18 mouse cellular contexts compared by ENCODE assay signal in the genomic region with DNA sequence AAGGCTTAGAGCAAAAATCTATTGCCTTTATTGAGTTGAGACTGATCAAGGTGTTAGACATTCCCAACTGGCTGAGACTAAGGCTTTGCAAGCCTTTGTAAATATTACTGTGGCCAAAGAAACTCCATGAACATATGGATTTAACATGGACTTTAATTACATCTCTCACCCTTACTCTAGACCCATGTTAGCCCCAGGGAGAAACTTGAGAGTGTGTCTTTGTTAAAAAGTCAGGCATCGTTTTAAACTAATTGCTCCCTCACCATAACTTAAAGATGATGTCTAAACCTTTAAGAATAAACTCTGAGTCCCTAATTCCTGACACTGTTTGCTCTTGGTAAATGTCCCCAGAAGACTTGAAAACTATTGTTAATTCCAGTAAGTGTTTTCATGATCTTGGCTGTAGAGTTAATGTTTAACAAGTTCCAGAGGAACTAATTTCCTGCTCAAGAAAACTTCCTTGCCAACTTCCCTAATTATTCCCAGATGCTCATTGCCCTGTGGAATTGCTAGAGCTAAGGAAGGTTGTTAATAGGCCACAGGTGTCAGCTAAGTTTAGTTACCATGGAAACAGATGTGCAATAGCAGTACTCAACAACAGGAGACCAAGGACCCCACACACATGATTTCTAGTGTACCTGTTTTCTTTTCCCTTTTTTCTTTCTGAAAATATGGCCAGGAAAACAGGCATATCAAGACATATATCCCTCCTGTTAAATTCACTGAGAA. TPM values are rescaled to one million over a fixed set of nuclear protein-coding genes. Genes with fewer than 3 reads are reported as not detected.
DNase-seq lines count a peak whose midpoint lies in the region; ATAC-seq lines count a peak whose summit lies in the region.
"Had no signal": no experiment of that assay in that cellular context is flagged by ENCODE, and none has a peak within 500 bp of the region (broad histone marks: within the 10 kb centered on the region; RNA-seq: fewer than 3 reads in every experiment).

No protein-coding gene starts in this region.

- H3K27ac ChIP-seq in hindbrain, embryonic 11.5 days (ENCODE audit: low read depth, low read length): no peak overlapping the region
- no peak overlapping the region for H3K27ac ChIP-seq in hindbrain, embryonic 16.5 days (ENCODE audit: low read depth, low read length)
- no peak overlapping the region for H3K27ac ChIP-seq in embryonic facial prominence, embryonic 12.5 days
- peak overlapping the region; percentile 28; the same call in 1 of the 2 replicates for H3K27ac ChIP-seq in limb, embryonic 13.5 days
- H3K27ac ChIP-seq: heart, embryonic 10.5 days; hindbrain, embryonic 10.5 days had no signal

- peak; percentile 40 for DNase-seq in hindbrain, embryonic 11.5 days (ENCODE audit: low spot score)
- DNase-seq in embryo, embryonic 10.5 days (ENCODE audit: low spot score): peak; percentile 81
- no peak for DNase-seq in spleen, postnatal 4 days (ENCODE audit: low spot score in 2 of 2)
- DNase-seq: adrenal gland, postnatal 14 days; cerebellum, postnatal 25 days; liver; lung, embryonic 14.5 days had no signal

- no peaks in the 10 kb centered on the region for H3K27me3 ChIP-seq in hindbrain, embryonic 11.5 days (ENCODE audit: control insufficient read depth, insufficient read depth, low read length)
- no peaks in the 10 kb centered on the region for H3K27me3 ChIP-seq in hindbrain, embryonic 16.5 days (replicated peaks; ENCODE audit: control insufficient read depth, insufficient read depth, low read length)
- H3K27me3 ChIP-seq in embryonic facial prominence, embryonic 12.5 days: no peaks in the 10 kb centered on the region
- H3K27me3 ChIP-seq in limb, embryonic 13.5 days: no peaks in the 10 kb centered on the region

- WGBS in hindbrain, embryonic 11.5 days: 53% methylated on average over 1 of the region's 1 CpGs
- 66% methylated on average over 1 of the region's 1 CpGs for WGBS in hindbrain, embryonic 16.5 days
- WGBS in embryonic facial prominence, embryonic 12.5 days: 5% methylated on average over 1 of the region's 1 CpGs
- 2% methylated on average over 1 of the region's 1 CpGs for WGBS in limb, embryonic 13.5 days

- H3K9me3 ChIP-seq in hindbrain, embryonic 11.5 days (ENCODE audit: control insufficient read depth, low read length): no peaks in the 10 kb centered on the region
- H3K9me3 ChIP-seq in hindbrain, embryonic 16.5 days (ENCODE audit: control insufficient read depth, low read length): no peaks in the 10 kb centered on the region
- H3K9me3 ChIP-seq in embryonic facial prominence, embryonic 12.5 days: no peaks in the 10 kb centered on the region
- H3K9me3 ChIP-seq in limb, embryonic 13.5 days: no peaks in the 10 kb centered on the region
- H3K9me3 ChIP-seq: heart, embryonic 10.5 days; hindbrain, embryonic 10.5 days had no signal

- H3K4me2 ChIP-seq in hindbrain, embryonic 11.5 days (replicated peaks; ENCODE audit: low read depth, low read length): no peak overlapping the region
- no peak overlapping the region for H3K4me2 ChIP-seq in hindbrain, embryonic 16.5 days (ENCODE audit: low read length)
- H3K4me2 ChIP-seq in embryonic facial prominence, embryonic 12.5 days (replicated peaks): no peak overlapping the region
- H3K4me2 ChIP-seq in limb, embryonic 13.5 days (replicated peaks): no peak overlapping the region
- H3K4me2 ChIP-seq: lung, embryonic 14.5 days had no signal

- no peaks in the 10 kb centered on the region for H3K36me3 ChIP-seq in hindbrain, embryonic 11.5 days (ENCODE audit: control insufficient read depth, insufficient read depth, low read length)
- H3K36me3 ChIP-seq in hindbrain, embryonic 16.5 days (ENCODE audit: control insufficient read depth, insufficient read depth, low read length): no peaks in the 10 kb centered on the region
- H3K36me3 ChIP-seq in embryonic facial prominence, embryonic 12.5 days: no peaks in the 10 kb centered on the region
- no peaks in the 10 kb centered on the region for H3K36me3 ChIP-seq in limb, embryonic 13.5 days
- H3K36me3 ChIP-seq: heart, embryonic 10.5 days; hindbrain, embryonic 10.5 days had no signal

- H3K4me3 ChIP-seq in hindbrain, embryonic 11.5 days (ENCODE audit: low read depth, low read length): no peak overlapping the region
- no peak overlapping the region for H3K4me3 ChIP-seq in hindbrain, embryonic 16.5 days (ENCODE audit: low read length)
- H3K4me3 ChIP-seq in embryonic facial prominence, embryonic 12.5 days: no peak overlapping the region
- H3K4me3 ChIP-seq in limb, embryonic 13.5 days: no peak overlapping the region
- H3K4me3 ChIP-seq: heart, embryonic 10.5 days; hindbrain, embryonic 10.5 days had no signal

- no peak overlapping the region for H3K9ac ChIP-seq in hindbrain, embryonic 11.5 days (ENCODE audit: low read depth, low read length)
- H3K9ac ChIP-seq in hindbrain, embryonic 16.5 days (ENCODE audit: low read depth, low read length): no peak overlapping the region
- H3K9ac ChIP-seq in embryonic facial prominence, embryonic 12.5 days: no peak overlapping the region
- H3K9ac ChIP-seq in limb, embryonic 13.5 days: no peak overlapping the region
- H3K9ac ChIP-seq: lung, embryonic 14.5 days had no signal

- no peaks in the 10 kb centered on the region for H3K4me1 ChIP-seq in hindbrain, embryonic 11.5 days (replicated peaks; ENCODE audit: control insufficient read depth, insufficient read depth, low read length)
- no peaks in the 10 kb centered on the region for H3K4me1 ChIP-seq in hindbrain, embryonic 16.5 days (ENCODE audit: control insufficient read depth, insufficient read depth, low read depth, low read length)
- H3K4me1 ChIP-seq in embryonic facial prominence, embryonic 12.5 days: peaks cover 8% of the 10 kb centered on the region; the same call in 1 of the 2 replicates
- H3K4me1 ChIP-seq in limb, embryonic 13.5 days: peaks cover 11% of the 10 kb centered on the region
- H3K4me1 ChIP-seq: heart, embryonic 10.5 days; hindbrain, embryonic 10.5 days had no signal

- no peak for ATAC-seq in hindbrain, embryonic 11.5 days (ENCODE audit: low FRiP score)
- ATAC-seq in hindbrain, embryonic 16.5 days: no peak
- ATAC-seq in embryonic facial prominence, embryonic 12.5 days (ENCODE audit: insufficient number of reproducible peaks, insufficient read depth, low FRiP score, low TSS enrichment): peak; percentile 80; the same call in 1 of the 2 replicates
- ATAC-seq in limb, embryonic 13.5 days (ENCODE audit: low FRiP score, low read depth): peak; percentile 93
- no peak for ATAC-seq in cerebellum, adult (ENCODE audit: insufficient number of reproducible peaks, low FRiP score, low TSS enrichment)
- ATAC-seq: intestine, embryonic 16.5 days had no signal

RNA-seq across cellular contexts. Expression of a gene that starts 28.4 kb away (rescaled TPM):
- not detected in 2 replicates for polyA plus RNA-seq in hindbrain, embryonic 11.5 days (2014; fragmentation: Nextera tagmentation; extraction: Ambion mirVana)
- not detected in 2 replicates for polyA plus RNA-seq in hindbrain, embryonic 16.5 days (2015; fragmentation: Nextera tagmentation; extraction: Ambion mirVana)
- polyA plus RNA-seq in embryonic facial prominence, embryonic 12.5 days (2016; fragmentation: Nextera tagmentation; extraction: Ambion mirVana): not detected in 2 replicates
- polyA plus RNA-seq in limb, embryonic 13.5 days (2015; fragmentation: Nextera tagmentation; extraction: Ambion mirVana): not detected in 2 replicates
- polyA plus RNA-seq: heart, embryonic 10.5 days; hindbrain, embryonic 10.5 days; intestine, embryonic 16.5 days; lung, embryonic 14.5 days; neural tube, embryonic 14.5 days; spleen, adult 2 months; testis, adult 2 months; urinary bladder, adult 2 months had no signal

RNA-seq across cellular contexts. Expression of a gene that starts 46.6 kb away (rescaled TPM):
- not detected in 2 replicates for polyA plus RNA-seq in hindbrain, embryonic 11.5 days (2014; fragmentation: Nextera tagmentation; extraction: Ambion mirVana)
- not detected in 2 replicates for polyA plus RNA-seq in hindbrain, embryonic 16.5 days (2015; fragmentation: Nextera tagmentation; extraction: Ambion mirVana)
- polyA plus RNA-seq in embryonic facial prominence, embryonic 12.5 days (2016; fragmentation: Nextera tagmentation; extraction: Ambion mirVana): not detected in 2 replicates
- not detected in 2 replicates for polyA plus RNA-seq in limb, embryonic 13.5 days (2015; fragmentation: Nextera tagmentation; extraction: Ambion mirVana)
- polyA plus RNA-seq: heart, embryonic 10.5 days; hindbrain, embryonic 10.5 days; intestine, embryonic 16.5 days; lung, embryonic 14.5 days; neural tube, embryonic 14.5 days; spleen, adult 2 months; testis, adult 2 months; urinary bladder, adult 2 months had no signal

RNA-seq across cellular contexts. Expression of a gene that starts 53.0 kb away (rescaled TPM):
- polyA plus RNA-seq in hindbrain, embryonic 11.5 days (2014; fragmentation: Nextera tagmentation; extraction: Ambion mirVana): not detected in 2 replicates
- not detected in 2 replicates for polyA plus RNA-seq in hindbrain, embryonic 16.5 days (2015; fragmentation: Nextera tagmentation; extraction: Ambion mirVana)
- polyA plus RNA-seq in embryonic facial prominence, embryonic 12.5 days (2016; fragmentation: Nextera tagmentation; extraction: Ambion mirVana): not detected in 2 replicates
- not detected in 2 replicates for polyA plus RNA-seq in limb, embryonic 13.5 days (2015; fragmentation: Nextera tagmentation; extraction: Ambion mirVana)
- polyA plus RNA-seq: heart, embryonic 10.5 days; hindbrain, embryonic 10.5 days; intestine, embryonic 16.5 days; lung, embryonic 14.5 days; neural tube, embryonic 14.5 days; spleen, adult 2 months; testis, adult 2 months; urinary bladder, adult 2 months had no signal

Comparison
In these comparisons a context has a peak if more than half of its experiments do, and no peak if none do; other contexts are left out.
1. ATAC-seq: peak in embryonic facial prominence, embryonic 12.5 days (single experiment) and limb, embryonic 13.5 days (single experiment); none in hindbrain, embryonic 11.5 days (single experiment), hindbrain, embryonic 16.5 days (single experiment) and cerebellum, adult (single experiment).
2. DNase-seq: peak in hindbrain, embryonic 11.5 days (single experiment) and embryo, embryonic 10.5 days (single experiment); none in spleen, postnatal 4 days (0 of 2).